Mouse (Mus musculus) embryonic facial prominence, embryonic 11.5 days (tissue): ENCODE measurements around the gene Jup. TPM values are rescaled to one million over a fixed set of nuclear protein-coding genes. Genes with fewer than 3 reads are reported as not detected.
"Not testable (repeated sequence)": the region's sequence is repeated elsewhere in the genome, so short reads cannot be mapped to it uniquely, and the experiment has no call there.

ENCODE experiments used
- ATAC-seq: fragments of 200-750 bp; cut with Nextera tagmentation; replicated peaks from 2 replicates; pipeline ENCODE4 v1.8.0; 2017; ENCODE audit warnings: low read depth; ENCODE audit not compliant: insufficient number of reproducible peaks, low FRiP score, low TSS enrichment
- DNase-seq: peaks from one replicate; pipeline ENCODE4 v3.0.0-alpha.2; 2015; ENCODE audit warnings: low spot score
- H3K27ac ChIP-seq: fragments of 300-500 bp; sonication (generic); replicated peaks from 2 replicates; pipeline ENCODE4 v1.5.1; 2014; ENCODE audit warnings: mild to moderate bottlenecking, low read depth, low read length, control low read depth
- H3K27me3 ChIP-seq: fragments of 300-500 bp; sonication (generic); 2 replicates; pipeline ENCODE4 v1.6.1; 2014; ENCODE audit warnings: mild to moderate bottlenecking, low read length, moderate library complexity, mixed read lengths; ENCODE audit not compliant: control insufficient read depth, insufficient read depth
- H3K36me3 ChIP-seq: fragments of 300-500 bp; sonication (generic); replicated peaks from 2 replicates; pipeline ENCODE4 v1.6.1; 2014; ENCODE audit warnings: low read depth, mild to moderate bottlenecking, low read length, moderate library complexity, mixed read lengths; ENCODE audit not compliant: control insufficient read depth, insufficient read depth
- H3K4me1 ChIP-seq: fragments of 300-500 bp; sonication (generic); 2 replicates; pipeline ENCODE4 v1.6.1; 2014; ENCODE audit warnings: low read length, mixed read lengths; ENCODE audit not compliant: control insufficient read depth, insufficient read depth
- H3K4me2 ChIP-seq: fragments of 300-500 bp; sonication (generic); 2 replicates; pipeline ENCODE4 v1.6.1; 2014; ENCODE audit warnings: low read depth, mild to moderate bottlenecking, control low read depth, low read length, moderate library complexity
- H3K4me3 ChIP-seq: fragments of 300-500 bp; sonication (generic); 2 replicates; pipeline ENCODE4 v1.5.1; 2014; ENCODE audit warnings: low read depth, low read length, control low read depth
- H3K9ac ChIP-seq: fragments of 300-500 bp; sonication (generic); replicated peaks from 2 replicates; pipeline ENCODE4 v1.6.1; 2014; ENCODE audit warnings: mild to moderate bottlenecking, control low read depth, low read length
- H3K9me3 ChIP-seq: fragments of 300-500 bp; sonication (generic); replicated peaks from 2 replicates; pipeline ENCODE4 v1.6.1; 2016; ENCODE audit warnings: mild to moderate bottlenecking, low read length, inconsistent platforms, mixed read lengths; ENCODE audit not compliant: control insufficient read depth
- WGBS: fragments of 180-500 bp; shearing (Covaris S2); extraction: QIAGEN DNeasy Blood & Tissue Kit; methylation state at CpG from one replicate; pipeline ENCODE4 v1.1.7; 2014; 5-methylcytosine and 5-hydroxymethylcytosine counted together
- polyA plus RNA-seq: library from polyadenylated mRNA; unstranded; fragments of >200 nt; fragmentation: Nextera tagmentation; extraction: Ambion mirVana; gene quantifications from 2 replicates; pipeline ENCODE4 v1.2.1, GENCODE M21; 2014

The Jup gene
- polyA plus RNA-seq, 1 experiment from 2014 or later = 31.8 TPM

DNA sequence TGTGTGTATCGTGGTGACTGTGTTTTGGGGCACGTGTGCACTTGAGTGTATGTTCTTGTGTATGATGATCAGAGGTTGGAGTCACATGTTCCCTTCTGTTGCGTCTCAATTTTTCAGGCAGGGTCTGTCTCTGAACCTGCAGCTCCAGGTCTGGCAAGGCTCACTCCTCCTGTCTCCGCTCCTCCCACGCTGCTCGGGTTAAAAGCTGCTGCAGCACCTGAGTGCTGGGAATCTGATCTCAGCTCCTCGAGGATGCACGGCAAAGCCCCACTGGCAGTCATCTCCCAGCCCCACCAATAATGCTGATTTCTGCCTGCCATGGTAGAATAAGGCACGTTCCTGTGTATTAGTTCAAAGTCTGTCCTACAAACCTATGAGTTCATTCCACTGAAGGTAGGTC is 22.4 kb downstream of the Jup start:
- no peak for DNase-seq
- Histone ChIP-seq H3K9me3 (no peaks in the 10 kb centered on the region), H3K36me3 (no peaks in the 10 kb centered on the region; the same call in none of the 2 replicates), H3K4me2 (no peak overlapping the region), H3K4me1 (no peaks in the 10 kb centered on the region), H3K4me3 (no peak overlapping the region), H3K9ac (no peak overlapping the region), H3K27me3 (no peaks in the 10 kb centered on the region), H3K27ac (no peak overlapping the region)
- no peak for ATAC-seq
- 89% methylated on average over 9 of the region's 9 CpGs for WGBS

DNA sequence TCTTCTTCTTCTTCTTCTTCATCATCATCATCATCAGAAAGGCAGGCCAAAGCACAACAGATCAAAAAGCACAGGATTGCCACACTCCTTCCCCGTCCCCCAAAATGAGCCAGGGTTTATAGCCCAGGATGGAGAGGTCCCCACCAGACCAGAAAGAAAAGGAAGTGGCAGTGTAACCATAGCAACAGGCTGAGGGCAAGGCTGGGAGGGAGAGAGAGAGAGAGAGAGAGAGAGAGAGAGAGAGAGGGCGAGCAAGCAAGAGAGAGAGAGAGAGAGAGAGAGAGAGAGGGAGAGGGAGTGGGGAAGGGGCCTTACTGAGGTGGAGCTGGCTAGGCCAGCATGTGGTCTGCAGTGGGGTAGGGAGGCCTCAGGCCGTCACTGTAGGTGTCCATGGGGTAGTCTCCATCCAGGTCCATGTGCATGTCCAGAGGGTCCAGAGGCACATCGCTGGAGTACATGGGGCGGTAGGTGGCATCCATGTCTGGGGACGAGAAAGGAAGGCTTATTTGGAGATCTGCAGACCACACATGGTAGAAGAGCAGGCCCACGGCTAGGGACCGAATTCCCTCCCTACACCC is 25.5 kb downstream of the Jup start:
- Histone ChIP-seq H3K36me3 (no peaks in the 10 kb centered on the region; the same call in 1 of the 2 replicates), H3K27ac (no peak overlapping the region), H3K9me3 (no peaks in the 10 kb centered on the region), H3K9ac (no peak overlapping the region), H3K4me2 (no peak overlapping the region), H3K27me3 (no peaks in the 10 kb centered on the region), H3K4me3 (no peak overlapping the region), H3K4me1 (no peaks in the 10 kb centered on the region)
- 78% methylated on average over 7 of the region's 8 CpGs for WGBS
- ATAC-seq (no peak), DNase-seq (no peak)

DNA sequence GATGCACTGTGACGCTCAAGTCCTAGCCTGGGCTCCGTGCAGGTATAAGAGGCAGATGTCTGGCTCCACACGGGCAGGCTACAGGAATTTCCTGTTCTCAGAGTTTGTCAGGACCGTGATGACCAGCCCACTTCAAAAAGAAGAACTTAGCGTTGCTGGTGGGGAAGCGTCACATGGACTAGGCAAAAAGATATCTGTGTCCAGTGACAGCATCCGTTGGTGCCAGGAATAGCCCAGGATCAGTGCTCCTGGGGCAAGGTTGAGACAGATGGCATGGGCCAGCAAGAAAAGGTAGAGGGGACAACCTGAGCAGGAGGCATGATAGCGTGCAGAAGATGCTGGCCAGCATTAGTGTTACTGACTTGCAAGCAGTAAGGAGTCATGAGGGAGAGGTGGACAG is 27.7 kb downstream of the Jup start:
- no peak for DNase-seq
- H3K4me2 ChIP-seq = no peak overlapping the region
- no peak overlapping the region for H3K9ac ChIP-seq
- no peak for ATAC-seq
- no peaks in the 10 kb centered on the region; the same call in 1 of the 2 replicates for H3K36me3 ChIP-seq
- no peaks in the 10 kb centered on the region for H3K9me3 ChIP-seq
- no peaks in the 10 kb centered on the region for H3K4me1 ChIP-seq
- H3K27me3 ChIP-seq = no peaks in the 10 kb centered on the region
- H3K4me3 ChIP-seq = no peak overlapping the region
- WGBS = 75% methylated on average over 8 of the region's 8 CpGs
- no peak overlapping the region for H3K27ac ChIP-seq

DNA sequence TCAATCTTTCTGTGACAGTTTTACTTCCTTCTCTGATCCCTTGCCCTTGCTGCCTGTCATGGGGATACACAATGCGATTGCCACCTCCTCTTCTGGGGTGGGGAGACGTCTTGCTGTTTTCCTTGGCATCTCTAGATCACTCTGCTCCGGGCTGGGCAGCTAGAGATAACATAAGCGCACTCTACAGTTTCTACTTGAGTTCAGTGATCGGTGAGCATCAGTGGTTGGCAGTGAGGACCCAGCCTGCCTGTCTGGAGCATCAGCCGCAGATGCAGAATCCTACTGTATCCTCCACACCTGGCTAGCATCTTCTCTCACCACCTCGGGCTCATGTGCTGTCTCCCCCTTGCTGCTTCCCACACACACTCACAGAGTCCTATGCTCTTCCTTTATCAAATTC is 28.4 kb downstream of the Jup start:
- Histone ChIP-seq H3K4me3 (no peak overlapping the region), H3K27ac (no peak overlapping the region), H3K9me3 (no peaks in the 10 kb centered on the region), H3K9ac (no peak overlapping the region), H3K27me3 (no peaks in the 10 kb centered on the region), H3K4me1 (no peaks in the 10 kb centered on the region), H3K36me3 (no peaks in the 10 kb centered on the region), H3K4me2 (no peak overlapping the region)
- no peak for ATAC-seq
- no peak for DNase-seq
- WGBS = 83% methylated on average over 7 of the region's 7 CpGs

DNA sequence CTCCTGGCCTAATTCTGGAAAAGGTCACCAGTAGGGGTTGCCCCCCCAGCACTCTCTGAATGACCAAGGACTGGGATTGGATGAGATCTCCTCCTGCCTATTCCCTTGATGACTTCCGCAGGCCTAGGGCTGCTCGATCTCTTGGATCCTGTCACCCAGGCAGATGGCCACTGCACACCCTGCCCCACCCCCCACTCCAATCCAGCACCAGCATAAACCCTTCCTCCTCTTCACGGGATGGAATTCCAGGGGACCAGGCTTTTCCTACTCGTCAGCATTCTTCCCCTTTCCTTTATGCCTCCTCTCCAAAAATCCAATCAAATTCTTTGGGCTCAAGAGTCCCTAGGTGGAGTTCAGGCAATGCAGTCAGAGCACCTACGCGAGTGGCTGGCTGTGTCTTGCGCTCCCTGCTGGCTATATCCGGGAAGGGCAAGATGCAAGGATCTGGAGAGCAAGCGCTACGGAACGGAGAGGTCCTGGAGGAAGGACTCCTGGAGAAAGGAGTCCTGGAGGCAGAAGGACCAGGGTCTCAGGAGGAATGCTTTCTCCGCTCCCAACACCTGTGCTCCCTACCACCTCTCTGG is 34.5 kb downstream of the Jup start:
- 0 out of 2 replicates have a peak, but pooled peaks have one; percentile 16 for ATAC-seq
- no peak overlapping the region for H3K9ac ChIP-seq
- no peak overlapping the region for H3K4me3 ChIP-seq
- H3K27ac ChIP-seq = no peak overlapping the region
- no peaks in the 10 kb centered on the region for H3K27me3 ChIP-seq
- peak; percentile 74 for DNase-seq
- no peaks in the 10 kb centered on the region for H3K9me3 ChIP-seq
- H3K36me3 ChIP-seq = no peaks in the 10 kb centered on the region
- no peak overlapping the region for H3K4me2 ChIP-seq
- WGBS = 13% methylated on average over 12 of the region's 12 CpGs
- H3K4me1 ChIP-seq = no peaks in the 10 kb centered on the region

DNA sequence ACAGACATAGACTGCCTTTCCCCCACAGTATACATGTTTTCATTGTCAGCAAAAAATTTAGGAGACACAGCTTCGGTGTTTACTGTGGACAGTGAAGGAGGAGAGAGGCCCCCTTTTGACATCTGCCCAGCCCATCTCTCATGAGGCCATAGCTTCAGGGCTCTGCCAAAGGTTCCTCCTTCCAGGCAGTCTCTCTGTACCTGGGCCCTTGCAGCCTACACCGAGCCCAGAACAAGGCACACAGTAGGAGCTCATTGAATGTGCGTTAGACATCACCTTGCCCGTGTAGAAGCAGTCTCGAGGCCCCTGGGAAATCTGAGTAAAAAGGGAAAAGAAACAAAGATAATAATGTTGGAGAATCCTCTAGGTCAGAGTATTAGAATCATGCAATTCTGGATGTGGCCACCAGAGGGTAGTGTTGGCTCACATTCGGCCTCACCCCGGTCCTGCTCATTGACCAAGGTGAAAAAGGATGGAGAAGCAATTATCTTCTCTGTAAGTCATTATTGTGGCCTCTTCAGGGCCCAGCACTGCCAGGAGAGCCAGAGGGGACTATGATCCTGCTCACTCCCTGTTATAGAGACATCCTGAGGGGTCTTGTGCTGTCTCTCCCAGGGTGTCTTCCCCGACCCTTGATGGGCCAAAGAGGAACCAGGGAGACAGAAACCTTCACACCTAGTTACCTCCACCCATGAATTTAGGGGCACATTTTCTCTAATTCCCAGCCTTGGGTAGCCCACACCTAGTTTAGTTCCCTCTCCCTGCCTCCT is 35.2 kb downstream of the Jup start:
- H3K9me3 ChIP-seq = no peaks in the 10 kb centered on the region
- WGBS = 14% methylated on average over 8 of the region's 8 CpGs
- no peak overlapping the region for H3K9ac ChIP-seq
- DNase-seq = peak; percentile 84
- no peak overlapping the region for H3K4me2 ChIP-seq
- 0 out of 2 replicates have a peak, but pooled peaks cover under 1% of the 10 kb centered on the region for H3K27me3 ChIP-seq
- no peak overlapping the region for H3K4me3 ChIP-seq
- H3K27ac ChIP-seq = no peak overlapping the region
- ATAC-seq = peak; percentile 53
- no peaks in the 10 kb centered on the region for H3K36me3 ChIP-seq
- H3K4me1 ChIP-seq = no peaks in the 10 kb centered on the region

DNA sequence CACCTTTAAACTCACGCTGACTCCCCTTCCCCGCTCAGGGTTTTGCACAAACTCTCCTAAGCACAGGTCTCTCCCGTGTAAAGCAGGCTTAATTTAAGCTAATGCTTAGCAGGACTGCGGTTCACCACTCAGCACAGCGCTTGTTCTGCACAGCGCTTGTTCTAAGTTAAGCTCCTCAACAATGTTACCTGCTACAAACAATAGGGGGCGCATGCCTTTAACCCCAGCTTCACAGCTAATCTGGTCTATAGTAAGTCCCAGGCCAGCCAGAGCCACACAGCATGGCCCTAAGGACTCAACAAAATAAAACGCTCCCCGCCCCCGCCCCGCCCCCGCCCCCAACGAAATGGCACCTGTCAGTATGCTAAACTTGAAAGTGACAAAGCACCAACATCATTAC is 36.5 kb downstream of the Jup start:
- not testable (repeated sequence) for H3K9ac ChIP-seq, H3K4me1 ChIP-seq, H3K9me3 ChIP-seq, H3K36me3 ChIP-seq, ATAC-seq, DNase-seq, H3K27ac ChIP-seq, H3K27me3 ChIP-seq, H3K4me3 ChIP-seq, H3K4me2 ChIP-seq
- WGBS = no CpG with 5 or more reads among the region's 13 CpGs

DNA sequence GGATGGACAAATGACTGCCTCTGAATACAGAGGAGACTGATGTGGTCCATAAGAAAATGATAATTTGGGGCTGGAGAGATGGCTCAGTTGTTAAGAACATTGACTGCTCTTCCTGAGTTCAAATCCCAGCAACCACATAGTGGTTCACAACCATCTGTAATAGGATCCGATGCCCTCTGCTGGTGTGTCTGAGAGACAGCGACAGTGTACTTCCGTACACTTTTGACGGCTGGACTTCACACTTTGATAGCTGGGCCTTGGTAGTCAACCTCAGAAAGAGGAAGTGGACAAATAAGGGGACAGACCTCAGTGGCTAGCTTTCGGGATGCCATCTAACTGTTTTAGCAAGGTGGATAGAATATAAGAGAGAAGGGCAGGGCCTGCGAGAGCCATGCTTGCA is 37.4 kb downstream of the Jup start:
- peaks cover 18% of the 10 kb centered on the region for H3K27me3 ChIP-seq
- WGBS = 78% methylated on average over 6 of the region's 6 CpGs
- ATAC-seq = no peak
- no peak overlapping the region for H3K4me2 ChIP-seq
- no peak overlapping the region for H3K27ac ChIP-seq
- no peaks in the 10 kb centered on the region for H3K9me3 ChIP-seq
- no peaks in the 10 kb centered on the region for H3K4me1 ChIP-seq
- no peak overlapping the region for H3K4me3 ChIP-seq
- no peak for DNase-seq
- no peak overlapping the region for H3K9ac ChIP-seq
- H3K36me3 ChIP-seq = no peaks in the 10 kb centered on the region
